Mouse (Mus musculus) frontal cortex, postnatal 36 days (tissue): ENCODE results near the gene Fstl3.

Experiments
- DNase-seq, 2 experiments: peaks; one replicate each; pipeline ENCODE4 v3.0.0; 2022; ENCODE audit warnings: low spot score in 2 of 2

Gene Fstl3

DNA sequence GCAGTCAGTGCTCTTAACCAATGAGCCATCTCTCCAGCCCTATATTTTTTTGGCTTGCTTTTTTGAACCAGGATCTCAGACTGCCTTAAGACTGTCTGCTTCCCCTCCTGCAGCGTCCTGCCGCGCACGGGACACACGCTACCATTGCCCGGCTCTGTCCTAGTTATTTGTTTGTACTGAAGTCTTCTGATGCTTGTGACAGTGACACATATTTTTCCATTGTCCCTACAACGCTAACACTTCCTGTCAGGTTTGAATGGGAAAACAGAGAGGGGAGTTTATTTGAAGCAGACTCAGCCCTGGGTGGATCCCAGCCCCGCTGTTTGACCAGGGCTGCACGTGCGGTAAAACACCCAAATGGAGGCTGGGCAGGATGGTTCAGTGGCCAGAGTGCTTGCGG, 31.7 kb downstream of the Fstl3 start:
- DNase-seq = no peak

DNA sequence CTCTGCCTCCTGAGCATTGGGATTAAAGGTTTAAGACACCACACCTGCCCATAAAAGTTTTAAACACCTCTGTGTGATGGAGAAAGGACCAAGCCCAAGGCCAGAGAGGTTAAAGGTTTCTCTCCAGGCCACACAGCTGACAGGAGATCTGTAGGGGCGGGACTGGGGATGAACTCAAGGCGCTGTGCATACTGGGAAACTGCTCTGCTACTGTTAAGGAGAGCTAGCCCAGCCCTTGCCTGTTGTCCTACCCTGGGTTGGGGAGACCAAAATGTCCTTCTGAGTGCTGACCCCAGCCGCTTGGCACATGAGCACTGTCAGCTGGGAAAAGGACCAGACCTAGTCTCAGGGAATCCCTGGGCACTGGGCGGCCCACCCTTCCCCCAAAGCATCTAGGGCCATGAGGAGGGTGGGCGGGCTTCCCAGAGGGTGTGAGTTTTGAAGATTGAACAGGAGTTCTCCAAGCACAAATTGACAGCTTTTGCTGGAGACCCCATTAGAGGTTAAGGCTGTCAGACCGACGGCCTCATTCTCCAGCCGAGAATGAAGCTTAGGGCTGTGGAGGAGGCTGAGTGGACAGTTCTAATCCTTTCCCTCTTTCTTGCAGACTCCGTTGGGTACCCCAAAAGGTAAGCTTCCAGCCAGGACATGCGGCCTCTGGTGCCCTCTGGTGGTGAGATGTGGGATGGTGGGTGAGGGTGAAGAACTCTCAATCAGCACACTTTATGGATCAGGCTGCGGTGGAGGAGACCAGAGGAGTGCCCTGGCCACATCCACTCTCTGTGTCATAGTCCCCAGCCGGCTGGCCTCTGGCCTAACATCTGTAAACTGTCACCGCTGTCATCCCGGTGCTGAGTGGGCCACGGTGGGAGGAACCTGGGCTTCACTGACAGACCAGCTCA, 34.9 kb downstream of the Fstl3 start:
- peak; percentile 90 to 94 for DNase-seq

DNA sequence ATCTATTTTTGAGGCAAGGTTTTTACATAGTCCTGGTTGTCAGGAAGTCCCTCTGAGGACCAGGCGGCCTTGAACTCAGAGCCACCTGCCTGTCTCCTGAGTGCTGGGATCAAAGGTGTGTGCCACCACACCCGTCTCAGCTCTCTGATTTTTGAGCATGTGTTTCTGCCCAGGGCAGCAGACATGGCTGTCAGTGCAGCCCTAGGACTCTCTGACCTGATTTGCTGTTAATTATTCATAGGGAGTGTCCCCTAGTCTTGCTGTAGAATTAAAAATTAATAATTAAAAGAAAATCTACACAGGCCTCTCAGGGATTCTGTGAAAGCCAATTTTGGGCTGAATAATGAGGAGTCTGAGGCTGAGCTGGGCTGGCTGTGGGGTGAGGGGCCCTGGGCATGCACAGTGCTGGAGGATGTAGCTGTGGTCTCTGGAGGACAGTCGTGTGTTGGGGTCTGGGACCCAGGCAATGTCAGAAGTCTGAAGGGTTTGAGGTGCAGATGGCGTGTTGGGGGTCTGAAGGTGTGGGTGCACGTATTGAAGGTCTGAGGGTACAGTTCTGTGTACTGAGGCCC, 37.3 kb downstream of the Fstl3 start:
- DNase-seq = no peak

DNA sequence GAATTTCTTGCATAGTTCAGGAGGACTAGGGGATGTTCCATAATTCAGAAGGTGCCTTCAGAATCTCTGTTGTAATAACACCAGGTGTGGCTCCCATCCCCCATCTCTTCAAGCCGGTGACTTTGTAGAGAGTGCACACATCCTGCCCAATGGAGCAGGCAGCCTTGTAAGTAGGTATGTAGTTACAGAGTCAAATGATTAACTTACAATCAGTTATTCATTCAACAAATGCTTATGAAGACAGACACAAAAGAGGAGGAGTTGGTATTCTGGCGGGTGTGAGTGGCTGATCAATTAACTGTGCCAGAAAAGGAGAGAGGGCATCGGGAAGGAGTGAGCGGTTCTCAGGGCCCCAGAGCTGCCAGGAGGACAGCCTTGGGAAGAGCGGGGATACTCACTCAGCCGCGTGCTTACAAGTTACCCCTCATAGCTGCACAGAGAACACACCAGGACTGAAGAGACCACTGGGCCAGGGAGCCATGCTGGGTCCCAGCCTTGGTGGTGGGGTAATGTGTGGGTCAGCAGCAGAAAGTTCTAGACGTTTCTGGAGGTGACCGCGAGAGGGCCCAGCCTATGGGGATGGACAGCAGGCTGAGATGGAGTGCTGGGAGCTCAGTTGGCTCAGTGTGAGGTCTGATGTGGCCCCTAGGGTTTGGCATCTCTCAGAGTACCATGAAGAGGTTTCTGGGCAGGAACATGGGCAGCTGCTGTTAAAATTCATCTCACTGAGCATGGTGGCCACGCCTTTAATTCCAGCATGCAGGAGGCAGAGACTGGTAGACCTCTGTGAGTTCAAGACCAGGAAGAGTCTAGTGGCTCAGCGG, 38.8 kb downstream of the Fstl3 start:
- DNase-seq = no peak

DNA sequence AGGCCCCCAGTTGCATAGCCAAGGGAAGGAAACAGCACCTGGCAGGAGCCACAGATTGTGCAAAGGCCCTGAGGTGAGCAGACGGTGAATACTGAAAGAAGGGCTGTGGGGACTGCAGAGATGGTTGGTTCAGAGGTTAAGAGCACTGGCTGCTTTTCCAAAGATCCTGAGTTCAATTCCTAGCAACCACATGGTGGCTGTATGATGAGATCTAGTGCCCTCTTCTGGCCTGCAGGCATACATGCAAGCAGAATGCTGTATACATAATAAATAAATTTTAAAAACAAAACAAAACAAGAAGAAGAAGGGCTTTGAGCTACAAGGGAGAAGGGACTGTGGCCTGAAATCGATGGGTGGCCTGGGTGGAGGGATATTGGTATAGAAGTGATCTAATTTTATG, 40.0 kb downstream of the Fstl3 start:
- DNase-seq = no peak

DNA sequence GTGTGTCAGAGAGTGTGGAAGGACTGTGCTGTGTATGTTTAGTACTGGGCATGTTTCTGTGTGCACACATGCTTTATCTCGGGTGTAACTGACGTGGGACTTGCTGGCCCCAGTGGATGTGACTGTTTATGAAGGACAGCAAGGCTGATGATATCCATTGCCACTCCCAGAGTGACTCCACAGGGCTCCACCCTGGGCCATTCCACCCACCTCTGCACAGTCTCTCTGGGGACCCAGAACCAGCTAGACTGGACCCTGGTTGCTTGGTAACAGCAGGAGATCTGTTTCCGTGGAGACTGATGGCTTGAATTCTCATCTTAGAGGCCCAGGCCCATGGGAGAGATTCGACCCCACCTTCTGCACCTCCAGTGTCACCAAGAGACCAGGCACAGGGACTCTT, 41.2 kb downstream of the Fstl3 start:
- DNase-seq = no peak

DNA sequence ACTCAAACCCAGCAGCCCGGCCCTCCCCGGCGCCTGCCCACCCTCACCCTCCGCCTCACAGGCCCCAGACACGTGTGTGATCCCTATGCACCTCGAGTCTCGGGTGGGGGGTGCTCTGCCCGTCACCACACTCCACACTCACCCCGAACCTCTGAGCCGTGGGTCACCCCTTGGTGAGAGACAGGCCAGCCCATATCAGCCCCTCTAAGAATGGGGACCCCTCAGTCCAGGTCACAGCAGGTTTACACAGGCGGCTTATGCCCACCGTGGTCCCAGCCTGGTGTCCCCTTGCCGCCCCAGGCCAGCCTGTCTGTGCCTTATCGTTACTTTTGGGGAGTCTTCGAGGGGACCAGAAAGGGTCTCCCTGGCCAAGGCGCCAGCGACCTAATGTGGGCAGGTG, 42.5 kb downstream of the Fstl3 start:
- no peak for DNase-seq

DNA sequence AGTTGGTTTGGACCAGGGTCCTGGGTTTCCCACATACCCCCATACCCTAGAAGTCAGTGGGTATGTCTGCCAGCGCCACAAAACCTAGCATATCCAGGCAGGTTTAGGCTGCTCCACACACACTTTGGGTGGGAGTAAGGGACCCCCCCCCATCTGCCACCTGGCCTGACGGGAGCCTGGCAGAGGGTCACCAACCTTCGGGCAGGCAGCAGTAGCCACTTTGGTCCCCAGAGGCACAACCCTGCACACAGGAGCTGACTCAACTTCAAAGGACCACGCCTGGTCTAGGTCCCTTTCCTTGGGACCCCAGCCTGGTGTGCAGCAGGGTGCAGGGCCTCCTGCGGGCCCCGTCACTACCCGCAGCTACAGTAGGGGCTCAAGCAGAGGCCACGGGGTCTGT, 43.2 kb downstream of the Fstl3 start:
- DNase-seq = no peak

DNA sequence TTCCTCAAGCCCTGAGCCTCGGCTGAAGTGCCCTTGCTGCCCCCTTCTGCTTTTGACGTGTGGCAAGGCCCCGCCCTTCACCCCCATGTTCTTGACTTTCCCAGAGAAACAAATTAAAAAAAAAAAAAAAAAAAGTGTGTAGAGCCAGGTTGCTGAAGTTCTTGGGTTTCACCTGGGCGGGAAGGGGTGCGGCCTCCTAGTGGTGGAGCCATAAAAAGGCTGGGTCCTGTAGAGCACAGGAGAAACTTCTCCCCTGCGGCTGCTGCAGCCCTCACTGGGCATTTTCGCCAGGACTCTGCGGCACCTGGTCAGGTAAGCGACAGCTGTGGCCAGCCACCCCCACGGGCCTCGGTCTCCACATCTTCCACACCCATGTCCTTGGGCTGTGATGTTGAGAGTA, 43.7 kb downstream of the Fstl3 start, which contains the start of gene Misp:
Gene Misp (plus strand): TSS at position 208 of the 400 bp plus-strand sequence.
- no peak for DNase-seq

DNA sequence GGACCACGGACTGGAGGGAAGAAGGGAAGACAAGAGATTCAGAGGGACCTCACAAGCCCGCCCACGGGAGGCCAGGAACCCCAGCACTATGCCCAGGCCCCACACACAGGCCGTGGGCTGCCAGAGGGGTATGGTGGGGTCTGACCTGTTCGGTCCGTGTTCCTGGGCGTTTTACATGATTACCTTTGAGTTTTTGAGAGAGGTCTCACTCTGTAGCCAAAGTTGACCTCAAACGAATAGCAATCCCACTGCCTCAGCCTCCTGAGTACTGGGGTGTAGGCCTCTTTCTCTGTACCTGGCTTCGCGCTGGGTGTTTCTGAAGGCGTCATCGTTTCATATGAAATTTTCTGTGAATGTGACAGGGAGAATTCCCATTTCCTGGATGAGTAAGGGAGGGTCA, 44.7 kb downstream of the Fstl3 start:
- no peak for DNase-seq

DNA sequence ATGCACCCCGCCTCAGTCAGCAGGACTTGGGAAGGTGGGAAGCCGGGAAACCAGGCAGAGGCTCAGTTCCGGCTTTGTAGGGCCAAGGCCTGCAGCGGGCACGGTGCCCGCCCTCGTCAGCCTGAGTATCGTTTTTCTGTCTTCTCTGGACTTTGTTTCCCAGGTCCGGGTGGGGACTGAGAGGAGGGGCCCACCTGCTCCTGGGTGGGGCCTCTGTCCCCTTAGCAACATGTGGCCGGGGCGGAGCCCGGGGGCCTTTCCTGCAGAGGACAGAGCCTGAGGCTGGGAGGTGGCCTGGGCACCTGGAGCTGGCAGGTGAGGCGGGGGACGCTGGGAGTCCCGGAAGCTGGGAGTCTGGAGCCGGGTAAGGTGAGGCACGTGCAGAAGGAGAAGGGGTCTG, 45.3 kb downstream of the Fstl3 start:
- DNase-seq = no peak

DNA sequence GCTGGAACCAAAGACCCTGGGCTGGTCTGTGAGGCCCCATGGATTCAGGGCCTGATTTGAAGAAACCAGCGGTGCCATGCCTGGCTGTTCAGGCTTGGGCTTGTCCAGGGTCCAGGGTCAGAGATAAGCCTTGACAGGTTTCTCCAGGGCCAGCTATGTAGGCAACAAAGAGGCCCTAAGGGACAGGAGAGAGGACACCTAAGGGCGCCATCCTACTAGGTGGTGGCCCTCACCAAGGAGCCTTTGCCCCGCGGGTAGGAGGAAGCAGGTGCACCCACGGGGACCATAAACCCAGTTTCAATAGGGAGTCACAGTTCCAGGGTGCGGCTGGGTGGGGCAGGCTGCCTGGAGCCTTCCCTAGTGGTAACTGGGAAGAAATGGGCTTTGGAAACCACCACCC, 45.9 kb downstream of the Fstl3 start:
- DNase-seq = no peak

DNA sequence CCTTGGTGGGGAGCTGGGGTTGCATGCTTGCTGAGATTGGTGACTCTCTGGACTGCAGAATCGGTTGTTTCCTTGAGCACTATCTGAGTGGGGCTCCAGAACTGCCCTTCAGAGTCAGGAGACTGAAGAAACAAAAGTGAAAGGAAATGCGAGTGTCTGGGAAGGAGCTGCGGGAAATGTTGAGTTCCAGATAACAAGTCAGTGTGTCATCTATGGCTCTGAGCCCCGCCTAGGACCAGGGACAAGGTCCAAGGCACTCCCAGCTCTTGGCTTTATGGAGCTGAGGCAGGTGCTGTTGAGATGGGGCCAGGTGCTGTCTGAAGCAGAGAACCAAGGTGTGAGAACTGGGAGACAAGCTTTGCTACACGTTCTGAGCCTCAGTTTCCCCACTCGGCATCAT, 47.3 kb downstream of the Fstl3 start:
- no peak for DNase-seq

DNA sequence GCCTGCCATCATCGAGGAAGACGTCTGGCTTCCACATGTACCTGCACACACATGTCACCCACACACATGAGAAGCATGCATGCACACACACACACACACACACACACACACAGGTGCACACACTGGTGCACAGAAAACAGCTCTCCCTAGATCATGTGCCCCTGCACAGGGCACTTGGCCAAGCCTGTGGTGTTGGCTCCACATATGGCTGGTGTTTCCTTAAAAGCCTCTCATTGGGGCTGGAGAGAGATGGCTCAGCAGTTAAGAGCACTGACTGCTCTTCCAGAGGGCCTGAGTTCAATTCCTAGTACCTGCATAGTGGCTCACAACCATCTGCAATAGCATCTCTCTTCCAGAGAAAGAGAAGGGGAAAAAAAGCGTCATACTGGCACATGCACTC, 54.5 kb downstream of the Fstl3 start:
- no peak for DNase-seq
